Mouse (Mus musculus) heart, postnatal 25 days (tissue): ENCODE data around the gene 1700028P14Rik. TPM values are rescaled to one million over a fixed set of nuclear protein-coding genes. Genes with fewer than 3 reads are reported as not detected.
A peak's percentile ranks its signal among the peaks of the same experiment; 100 is the strongest.

Source experiments
- DNase-seq: peaks from one replicate; pipeline ENCODE4 v3.0.0; 2022; ENCODE audit warnings: low spot score
- intact Hi-C: fragments of 180-260 bp; cut with DNase I; formaldehyde crosslinking; loops from one replicate; pipeline ENCODE4 v1.15.1; 2025
- total RNA-seq, 2 experiments: library from RNA; stranded (reverse); gene quantifications; 2 replicates each; pipeline ENCODE4 v1.2.3; 2021

1700028P14Rik gene
- total RNA-seq, 2 experiments from 2014 or later, result not detected

GRCm38 (mm10) chr19:23614268-23614667 is 38.3 kb downstream of the 1700028P14Rik start:
- DNase-seq, result peak; percentile 18
- intact Hi-C loops, result no loop called here

- DNase-seq, result no peak
- intact Hi-C loops, result no loop called here
These were observed 42.9 kb downstream of the 1700028P14Rik start for GRCm38 (mm10) chr19:23609724-23610123.

- intact Hi-C loops, result no loop called here
- no peak for DNase-seq
These were observed 44.7 kb downstream of the 1700028P14Rik start for GRCm38 (mm10) chr19:23607951-23608350.

- no peak for DNase-seq
- intact Hi-C loops, result no loop called here
These were observed 57.7 kb downstream of the 1700028P14Rik start for GRCm38 (mm10) chr19:23594950-23595349.

GRCm38 (mm10) chr19:23578606-23579355 is 73.8 kb downstream of the 1700028P14Rik start:
- DNase-seq, result no peak
- intact Hi-C loops, result loop anchor here (5.0 kb wide), 1 partner anchor 379 kb away; no protein-coding TSS in a partner anchor

GRCm38 (mm10) chr19:23576685-23577084 is 75.9 kb downstream of the 1700028P14Rik start:
- intact Hi-C loops, result loop anchor here (5.0 kb wide), 1 partner anchor 381 kb away; no protein-coding TSS in a partner anchor
- no peak for DNase-seq

GRCm38 (mm10) chr19:23563693-23564092 is 88.9 kb downstream of the 1700028P14Rik start:
- DNase-seq, result no peak
- intact Hi-C loops, result no loop called here

- DNase-seq, result no peak
- intact Hi-C loops, result no loop called here
These were observed 90.0 kb downstream of the 1700028P14Rik start for GRCm38 (mm10) chr19:23562588-23562987.

- intact Hi-C loops, result no loop called here
These were observed 90.6 kb downstream of the 1700028P14Rik start for GRCm38 (mm10) chr19:23562061-23562460.

GRCm38 (mm10) chr19:23553450-23553849 is 99.2 kb downstream of the 1700028P14Rik start:
- intact Hi-C loops, result no loop called here
- DNase-seq, result no peak

More at GRCm38 (mm10) chr19:23562061-23562460, 90.6 kb downstream of the 1700028P14Rik start:
- DNase-seq, result no peak

GRCm38 (mm10) chr19:23545604-23546003 is 107.0 kb downstream of the 1700028P14Rik start:
- intact Hi-C loops, result loop anchor here (10.0 kb wide), 1 partner anchor 419 kb away; no protein-coding TSS in a partner anchor
- no peak for DNase-seq

GRCm38 (mm10) chr19:23543244-23544004 is 109.2 kb downstream of the 1700028P14Rik start:
- no peak for DNase-seq
- intact Hi-C loops, result loop anchor here (10.0 kb wide), 1 partner anchor 421 kb away; no protein-coding TSS in a partner anchor

- intact Hi-C loops, result loop anchor here (10.0 kb wide), 1 partner anchor 422 kb away; no protein-coding TSS in a partner anchor
- DNase-seq, result no peak
These were observed 109.9 kb downstream of the 1700028P14Rik start for GRCm38 (mm10) chr19:23542759-23543158.

GRCm38 (mm10) chr19:23535700-23536099 is 116.9 kb downstream of the 1700028P14Rik start:
- intact Hi-C loops, result no loop called here
- DNase-seq, result no peak

GRCm38 (mm10) chr19:23531899-23532298 is 120.7 kb downstream of the 1700028P14Rik start:
- DNase-seq, result peak; percentile 29
- intact Hi-C loops, result no loop called here

- intact Hi-C loops, result loop anchor here (1.0 to 10.0 kb wide), 3 partner anchors 44 to 609 kb away; no protein-coding TSS in a partner anchor
- DNase-seq, result peak; percentile 27
These were observed 128.9 kb downstream of the 1700028P14Rik start for GRCm38 (mm10) chr19:23523711-23524110.

- no peak for DNase-seq
- intact Hi-C loops, result loop anchor here (10.0 kb wide), 1 partner anchor 607 kb away; no protein-coding TSS in a partner anchor
These were observed 130.8 kb downstream of the 1700028P14Rik start for GRCm38 (mm10) chr19:23521831-23522230.

GRCm38 (mm10) chr19:23521071-23521470 is 131.5 kb downstream of the 1700028P14Rik start:
- intact Hi-C loops, result loop anchor here (10.0 kb wide), 1 partner anchor 606 kb away; no protein-coding TSS in a partner anchor
- DNase-seq, result no peak

- intact Hi-C loops, result loop anchor here (10.0 kb wide), 1 partner anchor 606 kb away; no protein-coding TSS in a partner anchor
- no peak for DNase-seq
These were observed 132.0 kb downstream of the 1700028P14Rik start for GRCm38 (mm10) chr19:23520629-23521028.

GRCm38 (mm10) chr19:23518477-23518876 is 134.1 kb downstream of the 1700028P14Rik start:
- no peak for DNase-seq
- intact Hi-C loops, result no loop called here
